Mouse (Mus musculus) adipocyte (in vitro differentiated cells): ENCODE results near the gene V1rd19.
"Not testable (repeated sequence)": the region's sequence is repeated elsewhere in the genome, so short reads cannot be mapped to it uniquely, and the experiment has no call there.

Experiments
- DNase-seq: peaks from one replicate; pipeline ENCODE4 v3.0.0-alpha.2; 2016; ENCODE audit warnings: low spot score

The V1rd19 gene

GRCm38 (mm10) chr7:24001391-24001790, at the start of gene V1rd19:
Gene V1rd19, plus strand, starts transcription at chr7:24001691.
- DNase-seq: no peak

DNA sequence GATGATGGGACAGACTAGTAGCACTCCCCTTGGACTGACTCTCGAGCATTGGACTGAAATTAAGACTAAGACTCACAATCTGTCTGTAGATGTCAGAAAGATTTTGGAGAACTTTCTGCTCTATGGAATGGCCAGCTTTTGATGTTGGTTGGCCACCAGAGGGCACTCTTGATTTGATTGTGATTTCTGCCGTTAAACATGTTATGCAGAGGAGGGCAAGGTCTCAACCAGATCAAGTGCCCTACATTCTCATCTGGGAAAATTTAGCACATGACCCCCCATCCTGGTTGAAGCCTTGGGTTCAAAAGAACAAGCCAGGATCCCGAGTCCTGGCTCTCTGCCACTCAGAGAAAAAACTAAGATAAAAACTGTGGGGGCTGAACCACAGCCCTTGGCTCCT, 33.4 kb upstream of the V1rd19 start:
- peak; percentile 32 for DNase-seq

GRCm38 (mm10) chr7:23974315-23974714, 27.2 kb upstream of the V1rd19 start, which contains the start of gene Vmn1r181:
Gene Vmn1r181, plus strand, starts transcription at chr7:23974615.
- DNase-seq: not testable (repeated sequence)

DNA sequence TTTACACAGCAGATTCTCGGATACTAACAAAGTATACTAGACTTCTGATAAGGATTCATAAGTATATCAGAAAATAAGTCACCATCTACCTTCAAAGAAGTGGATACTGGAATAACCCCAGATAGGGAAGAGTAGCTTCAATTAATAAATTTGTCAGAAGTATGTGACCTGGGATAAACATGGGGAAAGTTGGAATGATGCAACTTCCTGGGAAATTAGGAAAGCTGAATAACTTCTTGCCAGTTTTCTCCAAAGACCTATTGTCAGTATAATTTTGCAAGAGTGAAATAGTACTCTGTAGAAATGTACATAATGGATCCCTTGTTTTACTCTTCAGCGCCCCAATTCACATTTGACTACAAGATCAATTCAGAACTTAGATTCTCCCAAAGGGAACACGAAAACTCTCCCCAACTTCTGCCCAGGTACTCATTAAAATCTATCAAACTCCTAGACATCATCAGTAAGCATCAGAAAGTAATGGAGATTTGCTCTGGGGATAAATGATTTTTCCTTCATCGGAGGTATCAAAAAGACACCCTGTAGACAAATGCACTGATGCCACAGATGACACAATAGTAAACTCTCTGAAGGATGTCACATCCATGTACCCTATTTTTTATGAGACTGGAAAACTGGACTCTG, 51.3 kb downstream of the V1rd19 start, which contains the start of gene Vmn1r183:
Vmn1r183 (plus strand) TSS at position 595 of the 645 bp plus-strand sequence.
- peak; percentile 55 for DNase-seq
